Mouse (Mus musculus): ENCODE data around the gene Lgr4. TPM values are rescaled to one million over a fixed set of nuclear protein-coding genes. Genes with fewer than 3 reads are reported as not detected.

Lgr4 gene
- total RNA-seq, 2 experiments from 2014 or later = 28.4 to 29.6 TPM

DNA sequence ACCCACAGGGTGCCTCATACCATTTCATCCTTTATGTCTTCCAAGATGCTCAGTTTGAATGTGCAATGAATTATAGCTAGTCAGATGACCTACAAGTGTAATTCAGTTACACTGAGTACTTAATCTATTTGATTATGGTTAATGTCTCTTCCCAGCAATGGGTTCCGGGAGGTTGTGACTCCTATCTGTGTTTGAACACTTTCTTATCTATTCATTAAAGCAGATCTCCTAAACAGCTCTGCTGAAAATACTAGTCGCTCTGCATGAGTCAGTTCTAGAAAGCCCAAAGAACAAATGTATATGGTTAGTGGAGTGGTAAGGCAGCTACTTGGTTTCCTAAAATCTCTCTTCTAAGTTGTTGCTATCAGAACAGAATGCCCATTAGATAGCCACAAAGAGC lies 77.6 kb downstream of the Lgr4 start:
- DNase-seq (ENCODE audit: low spot score in 2 of 2) = no peak
- no peak overlapping the region for H3K4me3 ChIP-seq
- no peak for TF ChIP-seq CTCF (conservative IDR thresholded peaks at IDR 0.05)
- H3K27ac ChIP-seq = no peak overlapping the region

DNA sequence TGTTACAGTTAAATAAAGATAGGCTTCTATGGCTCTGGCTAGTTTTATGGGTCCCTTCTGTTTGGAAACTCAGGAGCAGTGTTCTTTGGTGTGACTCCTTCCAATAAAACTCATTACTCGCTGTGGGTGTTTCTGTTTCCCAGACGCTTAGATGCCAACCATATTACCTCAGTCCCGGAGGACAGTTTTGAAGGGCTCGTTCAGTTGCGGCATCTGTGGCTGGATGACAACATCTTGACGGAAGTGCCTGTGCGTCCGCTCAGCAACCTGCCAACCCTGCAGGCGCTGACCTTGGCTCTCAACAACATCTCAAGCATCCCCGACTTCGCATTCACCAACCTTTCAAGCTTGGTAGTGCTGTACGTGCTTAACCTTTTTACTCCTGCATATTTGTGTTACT lies 79.0 kb downstream of the Lgr4 start:
- Histone ChIP-seq H3K4me3 (no peak overlapping the region), H3K27ac (no peak overlapping the region)
- TF ChIP-seq CTCF (conservative IDR thresholded peaks at IDR 0.05) = no peak
- no peak for DNase-seq (ENCODE audit: low spot score in 2 of 2)

DNA sequence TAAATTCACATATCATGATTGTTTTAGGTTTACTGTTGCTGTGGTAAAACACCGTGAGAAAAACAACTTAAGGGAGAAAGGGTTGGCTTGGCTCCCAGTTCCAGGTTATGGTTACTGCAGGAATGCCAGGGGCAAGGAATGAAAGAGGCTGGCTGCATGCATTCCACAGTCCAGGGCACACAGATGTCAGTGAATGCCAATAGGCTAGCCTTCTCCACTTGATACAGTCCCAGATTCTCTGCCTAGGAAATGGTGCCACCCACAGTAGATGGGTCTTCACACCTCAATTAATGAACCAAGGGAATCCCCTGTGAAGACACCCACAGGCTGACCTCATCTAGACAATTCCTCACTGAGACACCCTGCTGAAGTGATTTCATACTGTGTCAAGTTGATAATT lies 87.2 kb downstream of the Lgr4 start:
- H3K4me3 ChIP-seq = no peak overlapping the region
- TF ChIP-seq CTCF (conservative IDR thresholded peaks at IDR 0.05) = no peak
- H3K27ac ChIP-seq = no peak overlapping the region
- DNase-seq (ENCODE audit: low spot score in 2 of 2) = no peak

DNA sequence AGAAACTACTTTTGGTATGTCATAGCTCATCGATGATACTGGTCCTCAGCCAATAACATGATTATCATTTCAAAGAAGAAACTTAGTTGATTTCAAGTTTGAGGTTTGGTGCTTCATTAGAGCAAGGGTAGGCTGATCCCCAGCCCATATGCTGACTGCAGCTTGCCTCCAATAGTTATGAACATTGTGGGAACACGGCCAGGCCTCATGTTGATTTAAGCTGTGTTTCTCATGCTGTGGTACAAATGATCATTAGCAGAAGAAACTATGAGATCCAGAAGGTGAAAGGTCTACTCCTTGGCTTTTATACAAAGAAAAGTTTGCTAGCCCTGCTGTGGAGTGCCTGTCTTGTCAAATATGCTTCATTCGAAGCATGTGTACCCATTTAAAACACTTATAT lies 87.7 kb downstream of the Lgr4 start:
- H3K4me3 ChIP-seq = no peak overlapping the region
- no peak for TF ChIP-seq CTCF (conservative IDR thresholded peaks at IDR 0.05)
- DNase-seq (ENCODE audit: low spot score in 2 of 2) = peak; percentile 35 to 44

DNA sequence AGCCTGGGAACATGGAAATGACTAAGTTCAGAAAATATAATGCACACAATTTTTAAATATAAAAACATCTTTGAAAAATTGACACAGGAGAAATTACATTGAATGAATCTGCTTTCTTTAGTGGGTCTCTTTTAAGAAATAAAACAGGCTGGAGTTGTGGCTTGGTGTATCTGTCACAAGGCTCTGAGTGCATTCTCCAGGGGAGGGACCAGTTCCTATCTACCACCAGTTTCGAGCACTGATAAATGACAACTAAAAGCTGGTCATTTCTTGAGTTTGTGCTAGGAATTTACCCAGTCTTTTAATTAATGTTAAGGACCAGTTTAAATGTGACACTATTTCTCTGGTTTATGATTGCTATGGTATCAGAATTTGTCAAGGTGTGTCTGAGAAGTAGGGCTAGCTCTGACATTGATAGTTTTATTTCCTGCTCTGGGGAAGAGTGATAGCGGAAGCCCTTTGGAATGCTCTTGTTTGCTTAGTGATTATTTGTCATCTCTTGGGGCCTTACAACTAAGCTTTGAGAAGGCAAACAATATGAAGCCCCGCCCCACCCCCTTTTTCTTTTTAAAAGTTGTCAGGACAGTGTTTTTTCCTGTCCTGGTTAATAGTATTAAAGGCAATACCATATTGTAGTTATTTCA lies 88.3 kb downstream of the Lgr4 start:
- Histone ChIP-seq H3K27ac (0 out of 2 replicates have a peak overlapping the region, but pooled peaks have one; percentile 8), H3K4me3 (no peak overlapping the region)
- DNase-seq (ENCODE audit: low spot score in 2 of 2) = no peak
- no peak for TF ChIP-seq CTCF (conservative IDR thresholded peaks at IDR 0.05)

More for the DNA sequence above, 87.7 kb downstream of the Lgr4 start:
- H3K27ac ChIP-seq = 0 out of 2 replicates have a peak overlapping the region, but pooled peaks have one; percentile 8

DNA sequence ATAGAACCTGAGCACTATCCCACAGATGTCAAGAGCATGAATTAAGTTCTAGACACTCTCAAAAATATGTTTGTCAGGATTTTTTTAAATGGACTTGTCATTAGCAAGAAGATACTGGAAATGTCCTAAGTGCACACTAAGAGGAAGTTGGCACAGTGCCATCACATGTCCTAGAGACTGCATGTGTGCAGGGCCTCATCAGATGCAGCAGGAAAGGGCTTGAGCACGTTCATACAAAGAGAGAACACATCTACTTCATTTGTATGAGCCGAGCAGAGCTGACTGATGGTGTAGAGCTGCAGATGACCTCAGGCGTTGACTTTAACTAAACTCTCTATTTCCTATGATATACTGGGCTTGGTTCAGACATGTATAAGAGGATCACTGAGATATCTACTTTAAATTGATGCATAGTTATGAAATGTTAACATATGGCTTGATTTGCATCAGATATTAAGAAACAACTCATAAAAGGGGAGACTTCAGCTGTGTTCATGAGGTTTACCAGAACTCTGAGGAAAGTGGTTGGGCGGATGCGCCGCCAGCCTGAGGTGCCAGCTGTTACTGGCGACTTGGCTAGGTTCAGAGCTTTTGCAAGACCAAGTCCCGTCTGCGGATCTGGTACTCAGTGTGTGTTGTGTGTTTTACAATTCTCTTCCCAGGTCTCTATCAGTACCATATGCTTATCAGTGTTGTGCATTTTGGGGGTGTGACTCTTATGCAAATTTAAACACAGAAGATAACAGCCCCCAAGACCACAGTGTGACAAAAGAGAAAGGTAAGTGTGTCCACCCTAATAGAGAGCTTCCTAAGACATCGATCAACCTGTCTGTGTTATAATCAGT lies 90.2 kb downstream of the Lgr4 start:
- Histone ChIP-seq H3K27ac (no peak overlapping the region), H3K4me3 (no peak overlapping the region)
- no peak for DNase-seq (ENCODE audit: low spot score in 2 of 2)
- no peak for TF ChIP-seq CTCF (conservative IDR thresholded peaks at IDR 0.05)

DNA sequence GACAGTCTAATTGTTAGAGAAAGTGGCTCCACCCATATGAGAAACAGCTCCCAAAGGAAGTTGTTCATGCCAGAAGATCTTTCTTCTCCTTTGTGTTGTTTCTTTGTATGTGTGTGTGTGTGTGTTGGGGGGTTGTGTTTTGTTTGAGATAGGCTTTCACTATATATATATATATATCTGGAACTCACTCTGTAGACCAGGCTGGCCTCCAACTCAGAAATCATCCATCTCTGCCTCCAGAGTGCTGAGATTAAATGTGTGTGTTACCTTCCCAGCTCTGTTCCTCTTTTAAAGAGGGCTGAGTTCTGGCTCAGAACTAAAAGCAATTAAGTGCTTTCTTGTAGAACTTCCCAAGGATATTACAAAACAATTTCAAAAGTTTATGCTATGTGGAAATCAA lies 92.0 kb downstream of the Lgr4 start:
- no peak for TF ChIP-seq CTCF (conservative IDR thresholded peaks at IDR 0.05)
- H3K4me3 ChIP-seq = no peak overlapping the region
- H3K27ac ChIP-seq = no peak overlapping the region
- DNase-seq (ENCODE audit: low spot score in 2 of 2) = no peak

DNA sequence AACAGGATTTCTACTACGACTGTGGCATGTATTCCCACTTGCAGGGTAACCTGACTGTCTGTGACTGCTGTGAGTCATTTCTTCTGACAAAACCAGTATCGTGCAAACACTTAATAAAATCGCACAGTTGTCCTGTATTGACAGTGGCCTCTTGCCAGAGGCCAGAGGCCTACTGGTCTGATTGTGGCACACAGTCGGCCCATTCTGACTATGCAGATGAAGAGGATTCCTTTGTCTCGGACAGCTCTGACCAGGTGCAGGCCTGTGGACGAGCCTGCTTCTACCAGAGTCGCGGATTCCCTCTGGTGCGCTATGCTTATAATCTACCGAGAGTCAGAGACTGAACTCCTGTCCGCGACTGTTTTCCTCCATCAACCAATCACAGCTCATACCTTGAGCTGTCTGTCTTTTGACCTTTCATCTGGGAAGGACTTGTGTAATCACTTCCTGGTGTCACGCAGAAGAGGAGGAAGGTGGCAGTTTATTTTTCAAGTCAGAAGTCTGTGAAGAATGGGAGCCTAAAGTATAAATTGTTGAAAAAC lies 94.8 kb downstream of the Lgr4 start:
- DNase-seq (ENCODE audit: low spot score in 2 of 2) = no peak
- Histone ChIP-seq H3K4me3 (no peak overlapping the region), H3K27ac (no peak overlapping the region)
- TF ChIP-seq CTCF (conservative IDR thresholded peaks at IDR 0.05) = no peak

DNA sequence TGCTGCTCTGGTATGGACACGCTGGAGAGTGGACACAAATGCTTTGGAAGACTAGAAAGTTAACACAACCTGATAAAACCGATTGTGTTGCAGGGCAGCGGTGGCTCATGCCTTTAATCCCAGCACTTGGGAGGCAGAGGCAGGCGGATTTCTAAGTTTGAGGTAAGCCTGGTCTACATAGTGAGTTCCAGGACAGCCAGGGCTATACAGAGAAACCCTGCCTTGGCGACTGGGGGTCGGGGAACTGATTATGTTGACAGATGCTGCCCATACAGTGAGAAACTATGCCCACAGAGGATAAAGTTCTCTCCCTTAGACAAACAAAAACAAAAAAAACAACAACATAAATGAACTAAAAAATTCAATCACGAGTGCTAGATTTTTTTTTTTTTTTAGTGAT lies 99.6 kb downstream of the Lgr4 start:
- no peak for TF ChIP-seq CTCF (conservative IDR thresholded peaks at IDR 0.05)
- Histone ChIP-seq H3K27ac (peak overlapping the region; percentile 89), H3K4me3 (peak overlapping the region; percentile 87)
- DNase-seq (ENCODE audit: low spot score in 2 of 2) = no peak

DNA sequence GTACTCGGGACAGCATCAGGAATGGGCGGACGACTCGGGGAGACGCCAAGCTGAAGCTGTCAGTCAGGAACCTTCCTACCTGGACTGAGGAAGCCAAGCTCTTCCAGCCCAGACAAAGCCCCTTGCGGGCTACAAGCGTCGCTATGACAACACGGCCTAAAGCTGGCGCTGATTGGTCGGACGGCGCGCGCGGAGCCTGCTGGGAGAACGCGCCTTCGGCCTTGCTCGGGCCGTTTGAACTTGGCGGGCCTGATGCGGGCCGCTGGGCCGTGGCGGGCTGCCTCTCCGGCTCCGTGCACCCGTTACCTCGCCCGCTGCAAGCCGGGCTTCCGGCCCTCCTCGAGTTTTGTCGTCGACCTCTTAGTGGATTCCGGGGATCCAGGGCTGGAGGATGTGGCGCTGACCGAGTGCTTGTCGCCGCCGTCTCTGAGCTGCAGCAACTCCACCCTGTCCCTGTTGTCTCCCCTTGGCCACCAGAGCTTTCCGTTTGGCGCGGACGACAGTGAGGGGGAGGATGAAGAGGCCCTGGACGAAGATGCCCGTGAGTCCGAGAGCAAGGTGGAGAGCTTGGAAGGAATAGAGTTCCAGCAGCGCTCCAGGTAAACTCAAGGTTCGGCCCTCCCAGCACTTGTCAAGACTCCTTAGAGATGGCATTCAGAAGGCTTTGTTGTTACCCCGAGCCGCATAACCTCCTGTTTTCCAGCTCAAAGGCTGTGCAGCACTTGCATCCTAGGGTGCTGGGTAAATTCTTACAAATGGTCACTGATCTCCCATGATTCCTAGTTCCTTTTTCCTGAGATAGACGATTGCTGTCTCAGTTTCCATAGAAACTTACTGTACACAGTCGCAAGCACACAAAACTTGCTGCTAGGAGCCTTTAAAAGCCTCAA lies 100.4 kb downstream of the Lgr4 start, which contains the start of gene Ccdc34:
TSS of gene Ccdc34 (plus strand) at position 202 of the 890 bp plus-strand sequence.
- DNase-seq (ENCODE audit: low spot score in 2 of 2) = peak; percentile 87 to 90

DNA sequence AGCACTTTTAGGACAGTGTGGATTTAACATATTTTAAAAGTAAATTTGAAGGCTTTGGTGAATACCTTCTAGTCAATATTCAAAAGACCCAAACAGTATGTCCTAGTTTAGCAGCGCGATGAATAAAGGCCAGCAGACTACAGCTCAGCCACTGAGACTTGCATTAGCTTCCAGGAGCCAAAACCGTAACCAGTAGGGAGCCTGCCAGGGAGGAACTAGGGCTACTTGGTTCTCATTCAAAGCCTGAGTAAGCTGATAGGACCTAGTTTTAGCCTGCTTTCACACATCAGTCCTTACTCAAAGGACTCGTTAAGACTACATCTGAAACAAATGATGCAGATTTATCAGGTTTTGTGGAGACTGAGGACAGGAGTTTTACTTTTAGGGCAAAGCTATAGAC lies 102.2 kb downstream of the Lgr4 start:
- Histone ChIP-seq H3K27ac (no peak overlapping the region; the same call in 1 of the 2 replicates), H3K4me3 (no peak overlapping the region)
- DNase-seq (ENCODE audit: low spot score in 2 of 2) = no peak
- TF ChIP-seq CTCF (conservative IDR thresholded peaks at IDR 0.05) = no peak

More for the DNA sequence above, 100.4 kb downstream of the Lgr4 start, which contains the start of gene Ccdc34:
- Histone ChIP-seq H3K27ac (peak within 1 kb of the TSS; percentile 89), H3K4me3 (peak within 1 kb of the TSS; percentile 87)
- TF ChIP-seq CTCF (conservative IDR thresholded peaks at IDR 0.05) = no peak; the same call in 1 of the 2 replicates

DNA sequence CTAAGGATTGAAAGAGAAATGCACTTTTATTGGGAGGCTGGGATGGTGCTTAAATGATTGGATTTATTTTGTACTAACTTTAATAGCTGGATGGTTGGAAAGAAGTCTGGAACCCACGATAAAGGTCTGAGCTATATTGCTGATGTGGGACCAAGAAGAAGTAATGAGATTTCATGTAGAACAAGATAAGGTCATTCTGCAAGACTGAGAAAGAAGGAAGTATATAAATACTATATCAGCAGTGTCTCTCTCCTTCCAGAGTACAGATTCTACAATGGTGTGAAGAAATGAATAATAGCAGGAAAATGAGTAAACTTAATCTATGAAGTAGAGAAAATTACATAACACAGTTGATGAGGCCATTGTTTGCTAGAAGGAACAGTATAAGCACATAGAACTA lies 103.0 kb downstream of the Lgr4 start:
- Histone ChIP-seq H3K4me3 (no peak overlapping the region), H3K27ac (no peak overlapping the region)
- TF ChIP-seq CTCF (conservative IDR thresholded peaks at IDR 0.05) = no peak
- DNase-seq (ENCODE audit: low spot score in 2 of 2) = no peak

Measured in layer of hippocampus, adult 2 months (tissue).